26 mouse cellular contexts compared by ENCODE assay signal in genomic region chr3:136864306-136864705, GRCm38 (mm10).
"Had no signal": no experiment of that assay in that cellular context is flagged by ENCODE, and none has a peak within 500 bp of the region (broad histone marks: within the 10 kb centered on the region; RNA-seq: fewer than 3 reads in every experiment).

No protein-coding gene starts in this region.

- H3K4me2 ChIP-seq: heart, embryonic 11.5 days; heart, embryonic 13.5 days; heart, embryonic 15.5 days; hindbrain, embryonic 12.5 days; intestine, embryonic 15.5 days; limb, embryonic 12.5 days; liver, embryonic 11.5 days had no signal

- H3K9ac ChIP-seq: heart, embryonic 13.5 days; heart, embryonic 15.5 days; hindbrain, embryonic 12.5 days; intestine, embryonic 15.5 days; limb, embryonic 12.5 days had no signal

- H3K4me3 ChIP-seq: gastrocnemius, adult 2 months; heart, adult 2 months; heart, embryonic 13.5 days; heart, embryonic 15.5 days; hindbrain, embryonic 10.5 days; hindbrain, embryonic 12.5 days; intestine, embryonic 15.5 days; layer of hippocampus, adult 2 months; left cerebral cortex, adult 2 months; limb, embryonic 10.5 days; limb, embryonic 12.5 days had no signal

- H3K27me3 ChIP-seq: heart, embryonic 13.5 days; heart, embryonic 15.5 days; hindbrain, embryonic 12.5 days; intestine, embryonic 15.5 days; limb, embryonic 12.5 days had no signal

- H3K4me1 ChIP-seq: hindbrain, embryonic 10.5 days; hindbrain, embryonic 12.5 days; intestine, embryonic 15.5 days; limb, embryonic 10.5 days had no signal

- H3K36me3 ChIP-seq: heart, embryonic 15.5 days; hindbrain, embryonic 10.5 days; hindbrain, embryonic 12.5 days; intestine, embryonic 15.5 days; limb, embryonic 10.5 days; limb, embryonic 12.5 days had no signal

- ATAC-seq: hindbrain, embryonic 16.5 days; inflammation-experienced regulatory T-cells, adult 6 months; intestine, embryonic 15.5 days; intestine, postnatal 0 days had no signal

- H3K27ac ChIP-seq: gastrocnemius, adult 2 months; heart, adult 2 months; heart, embryonic 13.5 days; heart, embryonic 15.5 days; hindbrain, embryonic 10.5 days; hindbrain, embryonic 12.5 days; intestine, embryonic 15.5 days; left cerebral cortex, adult 2 months; limb, embryonic 10.5 days had no signal

- H3K9me3 ChIP-seq: heart, embryonic 13.5 days; heart, embryonic 15.5 days; hindbrain, embryonic 10.5 days; hindbrain, embryonic 12.5 days; intestine, embryonic 15.5 days; limb, embryonic 10.5 days; limb, embryonic 12.5 days had no signal

- DNase-seq: gastrocnemius, adult 2 months; gastrocnemius, postnatal 10 days; gastrocnemius, postnatal 25 days; heart, adult 2 months; heart, postnatal 14 days; heart, postnatal 36 days; kidney, adult 18-20 months; kidney, adult 8-10 months; kidney, postnatal 10 days; kidney, postnatal 25 days; kidney, postnatal 4 days; liver had no signal
